Mouse (Mus musculus) neural tube, embryonic 11.5 days (tissue): Measurements from ENCODE around the gene Inhba. TPM values are rescaled to one million over a fixed set of nuclear protein-coding genes. Genes with fewer than 3 reads are reported as not detected.

Experiments
- ATAC-seq: fragments of 200-750 bp; cut with Nextera tagmentation; 2 replicates; pipeline ENCODE4 v1.8.0; 2017; ENCODE audit warnings: moderate number of reproducible peaks, mild to moderate bottlenecking, moderate TSS enrichment, moderate library complexity; ENCODE audit not compliant: insufficient read depth, low FRiP score, low TSS enrichment
- DNase-seq: peaks from one replicate; pipeline ENCODE4 v3.0.0-alpha.2; 2015; ENCODE audit warnings: low spot score
- H3K27ac ChIP-seq: fragments of 300-500 bp; sonication (generic); 2 replicates; pipeline ENCODE4 v1.5.1; 2014; ENCODE audit warnings: low read depth, mild to moderate bottlenecking, low read length
- H3K27me3 ChIP-seq: fragments of 300-500 bp; sonication (generic); 2 replicates; pipeline ENCODE4 v1.6.1; 2014; ENCODE audit warnings: mild to moderate bottlenecking, low read length, mixed read lengths; ENCODE audit not compliant: control insufficient read depth, insufficient read depth
- H3K36me3 ChIP-seq: fragments of 300-500 bp; sonication (generic); 2 replicates; pipeline ENCODE4 v1.6.1; 2014; ENCODE audit warnings: mild to moderate bottlenecking, low read length, moderate library complexity, mixed read lengths; ENCODE audit not compliant: control insufficient read depth, insufficient read depth
- H3K4me1 ChIP-seq: fragments of 300-500 bp; sonication (generic); 2 replicates; pipeline ENCODE4 v1.6.1; 2014; ENCODE audit warnings: low read length, mixed read lengths; ENCODE audit not compliant: control insufficient read depth, insufficient read depth
- H3K4me2 ChIP-seq: fragments of 300-500 bp; sonication (generic); 2 replicates; pipeline ENCODE4 v1.6.1; 2014; ENCODE audit warnings: low read depth, mild to moderate bottlenecking, moderate library complexity
- H3K4me3 ChIP-seq: fragments of 300-500 bp; sonication (generic); 2 replicates; pipeline ENCODE4 v1.5.1; 2014; ENCODE audit warnings: low read depth, low read length
- H3K9ac ChIP-seq: fragments of 300-500 bp; sonication (generic); 2 replicates; pipeline ENCODE4 v1.6.1; 2014; ENCODE audit warnings: mild to moderate bottlenecking, low read length
- H3K9me3 ChIP-seq: fragments of 300-500 bp; sonication (generic); 2 replicates; pipeline ENCODE4 v1.6.1; 2016; ENCODE audit warnings: low read length; ENCODE audit not compliant: control insufficient read depth
- WGBS: fragments of 180-500 bp; shearing (Covaris S2); extraction: QIAGEN DNeasy Blood & Tissue Kit; methylation state at CpG from one replicate; pipeline ENCODE4 v1.1.7; 2014; 5-methylcytosine and 5-hydroxymethylcytosine counted together
- polyA plus RNA-seq: library from polyadenylated mRNA; unstranded; fragments of >200 nt; fragmentation: Nextera tagmentation; extraction: Ambion mirVana; gene quantifications from 2 replicates; pipeline ENCODE4 v1.2.1, GENCODE M21; 2014

The Inhba gene
- polyA plus RNA-seq, result 0.72 and 0.77 TPM in 2 replicates

DNA sequence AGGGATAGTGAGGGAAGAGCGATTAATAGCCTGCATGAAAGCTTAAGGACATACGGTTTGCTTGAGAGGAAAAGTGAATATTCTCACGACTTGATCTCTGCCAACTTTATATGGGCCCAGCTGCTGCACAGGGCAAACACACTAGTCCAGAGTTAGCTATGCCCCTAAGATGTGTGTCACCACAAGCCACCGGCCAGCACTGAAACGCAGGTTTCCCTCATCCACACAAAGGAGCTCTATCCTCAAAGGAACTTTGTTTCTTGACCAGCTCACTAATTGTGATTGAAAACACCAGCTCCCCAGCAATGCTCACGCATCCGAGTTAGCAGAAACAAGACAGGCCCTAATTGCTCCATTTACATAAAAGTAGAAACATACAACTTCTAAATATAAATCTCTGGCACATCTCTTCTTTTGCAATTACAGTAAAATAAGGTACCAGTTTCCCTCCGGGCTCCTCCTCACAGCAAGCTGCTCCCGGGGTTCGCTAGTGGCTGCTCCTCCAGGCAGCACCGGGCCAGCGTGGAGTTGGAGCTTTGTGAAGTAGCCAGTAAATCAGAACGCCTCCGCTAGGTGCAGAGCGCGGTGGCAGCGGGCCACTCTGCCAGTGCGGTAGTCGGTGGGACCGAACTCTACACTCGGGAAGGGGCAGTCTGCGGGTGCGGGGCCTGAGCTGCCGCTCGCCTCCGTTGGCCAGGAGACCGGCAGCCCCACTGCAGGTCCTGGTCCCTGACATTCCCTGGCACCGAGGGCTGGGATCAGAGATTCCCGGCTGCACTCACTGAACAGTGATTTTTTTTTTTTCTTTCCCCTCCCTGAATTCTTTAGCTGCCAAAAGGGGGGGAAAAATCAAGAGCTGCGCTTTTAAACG, at the start of gene Inhba:
Gene Inhba (plus strand): TSS at position 480 of the 871 bp plus-strand sequence.
- DNase-seq (peak; percentile 47), ATAC-seq (peak; percentile 64)
- H3K4me2 ChIP-seq, result peak within 1 kb of the TSS; percentile 85
- no peaks in the 10 kb centered on the region for H3K27me3 ChIP-seq
- 6% methylated on average over 31 of the region's 31 CpGs for WGBS
- no peak within 1 kb of the TSS for H3K27ac ChIP-seq
- peak within 1 kb of the TSS; percentile 51 for H3K9ac ChIP-seq
- peak within 1 kb of the TSS; percentile 45 for H3K4me3 ChIP-seq
- no peaks in the 10 kb centered on the region for H3K9me3 ChIP-seq
- H3K4me1 ChIP-seq, result no peaks in the 10 kb centered on the region
- no peaks in the 10 kb centered on the region for H3K36me3 ChIP-seq

DNA sequence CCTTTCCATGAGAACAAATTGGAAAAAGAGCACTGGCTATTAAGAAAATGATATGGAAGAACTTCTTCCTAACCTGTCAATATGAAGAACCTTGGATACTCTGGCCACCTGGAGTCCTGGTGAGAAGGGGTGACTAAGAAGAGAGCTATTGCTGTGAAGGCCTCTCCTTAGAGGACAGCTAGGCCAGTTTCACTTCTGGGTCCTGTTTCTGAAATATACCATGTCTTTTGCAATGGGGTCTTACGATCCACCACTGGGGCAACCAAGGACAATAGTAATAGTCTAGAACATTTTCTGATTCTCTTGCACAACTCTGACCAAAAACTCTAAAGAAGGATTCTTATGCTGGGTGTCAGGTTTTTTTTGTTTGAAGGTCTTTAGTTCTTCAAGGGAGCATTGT, 35.1 kb upstream of the Inhba start:
- ATAC-seq (no peak), DNase-seq (no peak)
- no peak overlapping the region for H3K27ac ChIP-seq
- H3K9me3 ChIP-seq, result no peaks in the 10 kb centered on the region
- no peak overlapping the region for H3K4me3 ChIP-seq
- no peaks in the 10 kb centered on the region for H3K4me1 ChIP-seq
- 96% methylated on average over 1 of the region's 1 CpGs for WGBS
- H3K4me2 ChIP-seq, result no peak overlapping the region
- H3K27me3 ChIP-seq, result no peaks in the 10 kb centered on the region
- no peak overlapping the region for H3K9ac ChIP-seq
- no peaks in the 10 kb centered on the region for H3K36me3 ChIP-seq

DNA sequence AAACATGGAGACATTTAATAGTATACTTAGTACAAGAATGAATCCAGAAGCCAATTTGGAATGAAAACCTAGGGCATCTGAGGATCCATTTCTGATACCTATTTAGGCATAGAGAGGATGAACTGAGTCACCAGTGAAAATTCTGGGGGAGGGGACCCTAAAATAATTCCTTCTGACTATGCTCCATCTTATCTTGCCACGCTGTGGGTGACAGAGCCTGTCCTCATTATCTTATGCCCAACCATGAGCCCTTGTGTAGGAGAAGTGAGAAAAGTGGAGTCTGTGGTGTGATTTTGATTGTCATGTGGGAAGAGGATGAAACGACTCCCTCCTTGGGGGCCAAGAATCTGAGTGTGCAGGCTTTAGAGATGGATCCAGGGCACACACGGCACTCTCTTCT, 32.1 kb upstream of the Inhba start:
- ATAC-seq (no peak), DNase-seq (no peak)
- H3K9ac ChIP-seq, result no peak overlapping the region
- no peaks in the 10 kb centered on the region for H3K4me1 ChIP-seq
- WGBS, result 89% methylated on average over 3 of the region's 3 CpGs
- H3K36me3 ChIP-seq, result no peaks in the 10 kb centered on the region
- H3K9me3 ChIP-seq, result no peaks in the 10 kb centered on the region
- H3K27ac ChIP-seq, result no peak overlapping the region
- no peaks in the 10 kb centered on the region for H3K27me3 ChIP-seq
- H3K4me3 ChIP-seq, result no peak overlapping the region
- H3K4me2 ChIP-seq, result no peak overlapping the region

DNA sequence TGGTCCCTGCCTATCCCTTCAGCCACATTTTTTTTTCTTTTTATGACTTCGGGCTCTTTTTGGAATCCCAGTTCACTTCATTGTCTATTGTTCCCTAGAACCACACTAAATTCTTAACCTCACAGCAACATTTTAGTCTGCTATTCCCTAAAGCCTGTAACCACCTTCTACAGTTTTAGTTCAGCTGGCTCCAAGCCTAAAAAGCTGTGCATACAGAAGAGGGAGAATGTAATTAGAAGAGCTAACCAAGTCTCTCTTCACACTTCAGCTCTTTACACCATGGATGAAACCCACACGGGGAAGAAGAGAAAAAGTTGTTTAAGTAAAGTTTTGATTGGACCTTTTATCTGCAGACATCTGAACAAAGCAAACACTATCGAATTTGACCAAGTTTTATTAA, 29.6 kb upstream of the Inhba start:
- Histone ChIP-seq H3K27me3 (no peaks in the 10 kb centered on the region), H3K36me3 (no peaks in the 10 kb centered on the region), H3K4me1 (no peaks in the 10 kb centered on the region), H3K4me3 (no peak overlapping the region), H3K9me3 (no peaks in the 10 kb centered on the region), H3K4me2 (no peak overlapping the region), H3K9ac (no peak overlapping the region), H3K27ac (no peak overlapping the region)
- 88% methylated on average over 3 of the region's 3 CpGs for WGBS
- ATAC-seq (no peak), DNase-seq (no peak)

DNA sequence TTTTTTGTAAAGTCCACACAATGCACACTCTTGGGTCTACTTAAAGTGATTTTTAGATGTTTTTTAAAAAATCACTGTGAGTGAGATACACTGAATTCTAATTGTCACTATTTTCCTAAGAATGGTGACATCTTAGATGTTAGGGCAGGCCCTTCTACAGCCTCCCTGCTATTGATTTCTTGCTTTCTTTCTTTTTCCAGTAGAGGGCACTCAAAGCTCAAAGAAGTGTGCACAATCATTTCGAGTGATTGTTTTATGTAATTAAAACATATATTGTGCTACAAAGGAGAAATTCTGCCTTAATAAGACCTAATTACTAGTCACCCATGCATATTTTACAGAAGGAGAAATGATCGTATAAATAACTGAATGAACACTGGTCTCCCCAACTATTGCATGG, 25.9 kb upstream of the Inhba start:
- DNase-seq, result no peak
- H3K36me3 ChIP-seq, result no peaks in the 10 kb centered on the region
- no peaks in the 10 kb centered on the region for H3K27me3 ChIP-seq
- no peak overlapping the region for H3K9ac ChIP-seq
- no peak for ATAC-seq
- WGBS, result 80% methylated on average over 2 of the region's 2 CpGs
- no peaks in the 10 kb centered on the region for H3K4me1 ChIP-seq
- H3K27ac ChIP-seq, result no peak overlapping the region
- no peaks in the 10 kb centered on the region for H3K9me3 ChIP-seq
- no peak overlapping the region for H3K4me2 ChIP-seq
- H3K4me3 ChIP-seq, result no peak overlapping the region

DNA sequence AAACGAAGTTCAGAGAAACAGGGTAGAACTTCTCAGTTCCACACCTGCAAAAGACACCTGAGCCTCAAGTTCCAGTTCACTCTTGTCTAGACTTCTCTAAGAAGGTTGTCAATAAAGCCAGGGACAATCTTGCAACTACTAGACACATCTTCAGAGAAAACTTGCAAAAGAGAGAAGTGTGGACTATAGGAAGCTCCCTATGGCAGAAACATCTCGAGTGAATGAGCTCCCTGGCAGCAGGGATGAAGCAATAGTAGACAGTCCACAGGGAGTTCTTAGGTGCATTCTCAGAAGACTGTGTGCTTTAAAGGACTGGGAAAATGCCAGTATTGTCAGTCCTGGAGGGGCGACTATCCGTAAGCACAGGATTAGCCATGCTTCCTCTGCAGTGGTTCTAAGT, 25.5 kb upstream of the Inhba start:
- no peak overlapping the region for H3K4me3 ChIP-seq
- H3K9me3 ChIP-seq, result no peaks in the 10 kb centered on the region
- no peak overlapping the region for H3K4me2 ChIP-seq
- H3K9ac ChIP-seq, result no peak overlapping the region
- DNase-seq, result no peak
- H3K27ac ChIP-seq, result no peak overlapping the region
- no peaks in the 10 kb centered on the region for H3K27me3 ChIP-seq
- no peaks in the 10 kb centered on the region for H3K4me1 ChIP-seq
- 90% methylated on average over 4 of the region's 4 CpGs for WGBS
- no peaks in the 10 kb centered on the region for H3K36me3 ChIP-seq
- no peak for ATAC-seq

DNA sequence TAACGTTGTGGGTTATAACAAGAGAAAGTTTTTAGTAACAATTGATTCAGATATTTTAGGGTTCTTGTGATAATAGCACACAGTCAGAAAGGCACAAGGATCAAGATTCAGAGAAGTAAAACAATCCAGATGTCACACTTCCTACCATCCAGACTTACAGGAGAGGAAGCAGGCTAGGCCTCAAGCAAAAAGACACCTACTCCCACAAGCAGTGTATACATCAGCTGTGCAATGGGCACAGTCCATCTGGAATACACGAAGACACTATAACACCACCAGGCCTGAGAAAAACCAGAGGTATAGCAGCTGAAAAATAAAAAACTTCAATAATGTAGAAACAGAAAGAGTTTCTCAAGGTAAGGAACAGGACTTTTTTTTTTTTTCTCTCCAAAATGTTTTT, 16.3 kb upstream of the Inhba start:
- no peak overlapping the region for H3K4me2 ChIP-seq
- H3K4me1 ChIP-seq, result no peaks in the 10 kb centered on the region
- ATAC-seq (no peak), DNase-seq (no peak)
- no peak overlapping the region for H3K4me3 ChIP-seq
- 86% methylated on average over 2 of the region's 2 CpGs for WGBS
- H3K36me3 ChIP-seq, result no peaks in the 10 kb centered on the region
- H3K27me3 ChIP-seq, result no peaks in the 10 kb centered on the region
- no peak overlapping the region for H3K9ac ChIP-seq
- no peak overlapping the region for H3K27ac ChIP-seq
- no peaks in the 10 kb centered on the region for H3K9me3 ChIP-seq

DNA sequence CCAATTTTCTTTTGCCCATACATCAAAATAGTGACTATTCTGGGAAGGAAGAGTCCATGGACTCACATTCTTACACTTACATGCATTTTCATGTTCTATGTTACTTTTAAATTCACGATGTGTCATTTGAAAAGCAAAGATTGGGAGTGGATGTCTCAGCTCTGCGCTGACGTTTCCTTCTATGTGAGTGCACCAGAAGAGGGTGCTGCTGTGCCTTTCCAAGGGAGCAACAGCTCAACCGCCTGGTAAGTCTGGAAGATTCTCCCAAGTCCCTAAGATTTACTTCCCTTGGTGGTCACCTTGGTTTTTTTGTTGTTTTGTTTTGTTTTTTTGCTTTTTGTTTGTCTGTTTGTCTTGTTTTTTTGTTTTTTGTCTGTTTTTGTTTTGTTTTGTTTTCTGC, 6.1 kb upstream of the Inhba start:
- 9% methylated on average over 4 of the region's 4 CpGs for WGBS
- peak; percentile 55 for DNase-seq
- Histone ChIP-seq H3K27ac (no peak overlapping the region), H3K27me3 (no peaks in the 10 kb centered on the region), H3K36me3 (no peaks in the 10 kb centered on the region), H3K4me3 (no peak overlapping the region), H3K9ac (no peak overlapping the region), H3K4me1 (no peaks in the 10 kb centered on the region), H3K4me2 (no peak overlapping the region), H3K9me3 (no peaks in the 10 kb centered on the region)
- peak; percentile 68; the same call in 1 of the 2 replicates for ATAC-seq

DNA sequence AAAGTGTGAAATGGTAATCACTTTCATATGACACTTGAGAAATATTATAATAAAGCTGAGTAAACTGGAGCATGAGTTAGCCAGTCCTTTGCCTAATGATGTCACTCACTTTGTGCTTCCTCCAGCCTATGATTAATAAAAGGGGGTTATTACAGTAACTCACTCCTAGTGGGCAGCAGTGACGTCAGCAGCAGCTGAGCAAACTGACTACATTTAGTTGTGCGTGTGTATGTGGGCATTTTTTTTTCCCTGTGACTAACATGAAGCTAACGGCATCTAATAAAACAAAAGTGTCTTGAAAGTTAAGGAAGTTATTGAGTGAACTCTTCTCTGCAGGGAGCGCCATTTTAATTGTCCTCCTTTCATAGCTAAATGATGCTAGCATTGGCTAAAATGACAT, 3.9 kb upstream of the Inhba start:
- Histone ChIP-seq H3K27me3 (no peaks in the 10 kb centered on the region), H3K36me3 (no peaks in the 10 kb centered on the region), H3K27ac (no peak overlapping the region), H3K9ac (no peak overlapping the region), H3K4me2 (no peak overlapping the region), H3K4me1 (no peaks in the 10 kb centered on the region), H3K9me3 (no peaks in the 10 kb centered on the region), H3K4me3 (no peak overlapping the region)
- no peak for DNase-seq
- ATAC-seq, result no peak
- 73% methylated on average over 4 of the region's 4 CpGs for WGBS
